Mouse (Mus musculus) cortical plate, adult 2 months (tissue): ENCODE data around the gene Papola.

ENCODE experiments used
- CTCF ChIP-seq: fragments of 200-500 bp; IDR thresholded peaks from 2 replicates; pipeline ENCODE4 v1.5.1; 2011; ENCODE audit warnings: mild to moderate bottlenecking, control low read depth, low read length; ENCODE audit not compliant: insufficient read depth; ENCODE audit errors: extremely low read depth
- POLR2A ChIP-seq: fragments of 200-500 bp; IDR thresholded peaks from 2 replicates; pipeline ENCODE4 v1.6.1; 2011; ENCODE audit warnings: mild to moderate bottlenecking, low read length, control low read depth; ENCODE audit not compliant: insufficient read depth; ENCODE audit errors: extremely low read depth

- TF ChIP-seq CTCF: no peak
- TF ChIP-seq POLR2A: no peak
Observed at GRCm38 (mm10) chr12:105857902-105858640, 73.6 kb downstream of the Papola start.
